Mouse (Mus musculus): ENCODE measurements around the gene Faf1. TPM values are rescaled to one million over a fixed set of nuclear protein-coding genes. Genes with fewer than 3 reads are reported as not detected.

The Faf1 gene
- polyA plus RNA-seq, 1 experiment: 11.1 TPM

- H3K4me1 ChIP-seq (replicated peaks; ENCODE audit: control insufficient read depth, insufficient read depth, low read length): no peaks in the 10 kb centered on the region
- no peak for DNase-seq
- no peaks in the 10 kb centered on the region for H3K36me3 ChIP-seq (ENCODE audit: control insufficient read depth, insufficient read depth, low read length)
- TF ChIP-seq CTCF (IDR thresholded peaks at IDR 0.05; ENCODE audit: borderline replicate concordance, control insufficient read depth, extremely low read depth, insufficient read depth, low read length, poor library complexity) (no peak), POLR2A (IDR thresholded peaks at IDR 0.05; ENCODE audit: control insufficient read depth, extremely low read depth, insufficient read depth, low read length, poor library complexity) (no peak)
- H3K27me3 ChIP-seq (ENCODE audit: control insufficient read depth, insufficient read depth, low read length): no peaks in the 10 kb centered on the region
- no peak overlapping the region for H3K4me3 ChIP-seq (ENCODE audit: control insufficient read depth, insufficient read depth, low read length)
- whole genome bisulfite sequencing: 90% methylated on average over 3 of the region's 3 CpGs
- H3K27ac ChIP-seq (ENCODE audit: control insufficient read depth, insufficient read depth, low read length): no peak overlapping the region
Measured at GRCm38 (mm10) chr4:109829800-109830199, 153.4 kb downstream of the Faf1 start.

- H3K27me3 ChIP-seq (ENCODE audit: control insufficient read depth, insufficient read depth, low read length): no peaks in the 10 kb centered on the region
- TF ChIP-seq CTCF (IDR thresholded peaks at IDR 0.05; ENCODE audit: borderline replicate concordance, control insufficient read depth, extremely low read depth, insufficient read depth, low read length, poor library complexity): no peak
- no peak for TF ChIP-seq POLR2A (IDR thresholded peaks at IDR 0.05; ENCODE audit: control insufficient read depth, extremely low read depth, insufficient read depth, low read length, poor library complexity)
- WGBS: 83% methylated on average over 3 of the region's 3 CpGs
- H3K4me1 ChIP-seq (replicated peaks; ENCODE audit: control insufficient read depth, insufficient read depth, low read length): no peaks in the 10 kb centered on the region
- H3K27ac ChIP-seq (ENCODE audit: control insufficient read depth, insufficient read depth, low read length): no peak overlapping the region
- no peak for DNase-seq
- H3K4me3 ChIP-seq (ENCODE audit: control insufficient read depth, insufficient read depth, low read length): no peak overlapping the region
- no peaks in the 10 kb centered on the region for H3K36me3 ChIP-seq (ENCODE audit: control insufficient read depth, insufficient read depth, low read length)
Measured at GRCm38 (mm10) chr4:109857851-109858250, 181.5 kb downstream of the Faf1 start.

GRCm38 (mm10) chr4:109858571-109859392, 182.4 kb downstream of the Faf1 start:
- TF ChIP-seq POLR2A (IDR thresholded peaks at IDR 0.05; ENCODE audit: control insufficient read depth, extremely low read depth, insufficient read depth, low read length, poor library complexity): no peak
- no peak for TF ChIP-seq CTCF (IDR thresholded peaks at IDR 0.05; ENCODE audit: borderline replicate concordance, control insufficient read depth, extremely low read depth, insufficient read depth, low read length, poor library complexity)
- no peak for DNase-seq
- no peaks in the 10 kb centered on the region for H3K4me1 ChIP-seq (replicated peaks; ENCODE audit: control insufficient read depth, insufficient read depth, low read length)
- H3K27me3 ChIP-seq (ENCODE audit: control insufficient read depth, insufficient read depth, low read length): no peaks in the 10 kb centered on the region
- H3K36me3 ChIP-seq (ENCODE audit: control insufficient read depth, insufficient read depth, low read length): no peaks in the 10 kb centered on the region
- WGBS: 95% methylated on average over 8 of the region's 8 CpGs
- no peak overlapping the region for H3K27ac ChIP-seq (ENCODE audit: control insufficient read depth, insufficient read depth, low read length)
- H3K4me3 ChIP-seq (ENCODE audit: control insufficient read depth, insufficient read depth, low read length): no peak overlapping the region

- no peaks in the 10 kb centered on the region for H3K27me3 ChIP-seq (ENCODE audit: control insufficient read depth, insufficient read depth, low read length)
- no peaks in the 10 kb centered on the region for H3K36me3 ChIP-seq (ENCODE audit: control insufficient read depth, insufficient read depth, low read length)
- DNase-seq: no peak
- no peak overlapping the region for H3K27ac ChIP-seq (ENCODE audit: control insufficient read depth, insufficient read depth, low read length)
- H3K4me1 ChIP-seq (replicated peaks; ENCODE audit: control insufficient read depth, insufficient read depth, low read length): no peaks in the 10 kb centered on the region
- TF ChIP-seq CTCF (IDR thresholded peaks at IDR 0.05; ENCODE audit: borderline replicate concordance, control insufficient read depth, extremely low read depth, insufficient read depth, low read length, poor library complexity): no peak
- TF ChIP-seq POLR2A (IDR thresholded peaks at IDR 0.05; ENCODE audit: control insufficient read depth, extremely low read depth, insufficient read depth, low read length, poor library complexity): no peak
- WGBS: 96% methylated on average over 7 of the region's 7 CpGs
- H3K4me3 ChIP-seq (ENCODE audit: control insufficient read depth, insufficient read depth, low read length): no peak overlapping the region
Measured at GRCm38 (mm10) chr4:109859401-109859800, 183.0 kb downstream of the Faf1 start.

GRCm38 (mm10) chr4:109860256-109860655, 183.9 kb downstream of the Faf1 start:
- 94% methylated on average over 2 of the region's 2 CpGs for WGBS
- Histone ChIP-seq H3K27ac (ENCODE audit: control insufficient read depth, insufficient read depth, low read length) (no peak overlapping the region), H3K27me3 (ENCODE audit: control insufficient read depth, insufficient read depth, low read length) (no peaks in the 10 kb centered on the region), H3K36me3 (ENCODE audit: control insufficient read depth, insufficient read depth, low read length) (no peaks in the 10 kb centered on the region), H3K4me1 (replicated peaks; ENCODE audit: control insufficient read depth, insufficient read depth, low read length) (no peaks in the 10 kb centered on the region), H3K4me3 (ENCODE audit: control insufficient read depth, insufficient read depth, low read length) (no peak overlapping the region)
- TF ChIP-seq CTCF (IDR thresholded peaks at IDR 0.05; ENCODE audit: borderline replicate concordance, control insufficient read depth, extremely low read depth, insufficient read depth, low read length, poor library complexity) (no peak), POLR2A (IDR thresholded peaks at IDR 0.05; ENCODE audit: control insufficient read depth, extremely low read depth, insufficient read depth, low read length, poor library complexity) (no peak)
- no peak for DNase-seq

GRCm38 (mm10) chr4:109862271-109862670, 185.9 kb downstream of the Faf1 start:
- Histone ChIP-seq H3K27ac (ENCODE audit: control insufficient read depth, insufficient read depth, low read length) (no peak overlapping the region), H3K27me3 (ENCODE audit: control insufficient read depth, insufficient read depth, low read length) (no peaks in the 10 kb centered on the region), H3K4me1 (replicated peaks; ENCODE audit: control insufficient read depth, insufficient read depth, low read length) (no peaks in the 10 kb centered on the region), H3K4me3 (ENCODE audit: control insufficient read depth, insufficient read depth, low read length) (no peak overlapping the region), H3K36me3 (ENCODE audit: control insufficient read depth, insufficient read depth, low read length) (no peaks in the 10 kb centered on the region)
- 99% methylated on average over 4 of the region's 4 CpGs for WGBS
- no peak for DNase-seq
- TF ChIP-seq POLR2A (IDR thresholded peaks at IDR 0.05; ENCODE audit: control insufficient read depth, extremely low read depth, insufficient read depth, low read length, poor library complexity) (no peak), CTCF (IDR thresholded peaks at IDR 0.05; ENCODE audit: borderline replicate concordance, control insufficient read depth, extremely low read depth, insufficient read depth, low read length, poor library complexity) (no peak)
